Mouse (Mus musculus) embryonic facial prominence, embryonic 11.5 days (tissue): ENCODE results near the gene Tex48. TPM values are rescaled to one million over a fixed set of nuclear protein-coding genes. Genes with fewer than 3 reads are reported as not detected.

Source experiments
- ATAC-seq: fragments of 200-750 bp; cut with Nextera tagmentation; replicated peaks from 2 replicates; pipeline ENCODE4 v1.8.0; 2017; ENCODE audit warnings: low read depth; ENCODE audit not compliant: insufficient number of reproducible peaks, low FRiP score, low TSS enrichment
- DNase-seq: peaks from one replicate; pipeline ENCODE4 v3.0.0-alpha.2; 2015; ENCODE audit warnings: low spot score
- H3K27ac ChIP-seq: fragments of 300-500 bp; sonication (generic); replicated peaks from 2 replicates; pipeline ENCODE4 v1.5.1; 2014; ENCODE audit warnings: mild to moderate bottlenecking, low read depth, low read length, control low read depth
- H3K27me3 ChIP-seq: fragments of 300-500 bp; sonication (generic); 2 replicates; pipeline ENCODE4 v1.6.1; 2014; ENCODE audit warnings: mild to moderate bottlenecking, low read length, moderate library complexity, mixed read lengths; ENCODE audit not compliant: control insufficient read depth, insufficient read depth
- H3K36me3 ChIP-seq: fragments of 300-500 bp; sonication (generic); replicated peaks from 2 replicates; pipeline ENCODE4 v1.6.1; 2014; ENCODE audit warnings: low read depth, mild to moderate bottlenecking, low read length, moderate library complexity, mixed read lengths; ENCODE audit not compliant: control insufficient read depth, insufficient read depth
- H3K4me1 ChIP-seq: fragments of 300-500 bp; sonication (generic); 2 replicates; pipeline ENCODE4 v1.6.1; 2014; ENCODE audit warnings: low read length, mixed read lengths; ENCODE audit not compliant: control insufficient read depth, insufficient read depth
- H3K4me2 ChIP-seq: fragments of 300-500 bp; sonication (generic); 2 replicates; pipeline ENCODE4 v1.6.1; 2014; ENCODE audit warnings: low read depth, mild to moderate bottlenecking, control low read depth, low read length, moderate library complexity
- H3K4me3 ChIP-seq: fragments of 300-500 bp; sonication (generic); 2 replicates; pipeline ENCODE4 v1.5.1; 2014; ENCODE audit warnings: low read depth, low read length, control low read depth
- H3K9ac ChIP-seq: fragments of 300-500 bp; sonication (generic); replicated peaks from 2 replicates; pipeline ENCODE4 v1.6.1; 2014; ENCODE audit warnings: mild to moderate bottlenecking, control low read depth, low read length
- H3K9me3 ChIP-seq: fragments of 300-500 bp; sonication (generic); replicated peaks from 2 replicates; pipeline ENCODE4 v1.6.1; 2016; ENCODE audit warnings: mild to moderate bottlenecking, low read length, inconsistent platforms, mixed read lengths; ENCODE audit not compliant: control insufficient read depth
- WGBS: fragments of 180-500 bp; shearing (Covaris S2); extraction: QIAGEN DNeasy Blood & Tissue Kit; methylation state at CpG from one replicate; pipeline ENCODE4 v1.1.7; 2014; 5-methylcytosine and 5-hydroxymethylcytosine counted together
- polyA plus RNA-seq: library from polyadenylated mRNA; unstranded; fragments of >200 nt; fragmentation: Nextera tagmentation; extraction: Ambion mirVana; gene quantifications from 2 replicates; pipeline ENCODE4 v1.2.1, GENCODE M21; 2014

The Tex48 gene
- polyA plus RNA-seq, 1 experiment from 2014 or later: not detected

DNA sequence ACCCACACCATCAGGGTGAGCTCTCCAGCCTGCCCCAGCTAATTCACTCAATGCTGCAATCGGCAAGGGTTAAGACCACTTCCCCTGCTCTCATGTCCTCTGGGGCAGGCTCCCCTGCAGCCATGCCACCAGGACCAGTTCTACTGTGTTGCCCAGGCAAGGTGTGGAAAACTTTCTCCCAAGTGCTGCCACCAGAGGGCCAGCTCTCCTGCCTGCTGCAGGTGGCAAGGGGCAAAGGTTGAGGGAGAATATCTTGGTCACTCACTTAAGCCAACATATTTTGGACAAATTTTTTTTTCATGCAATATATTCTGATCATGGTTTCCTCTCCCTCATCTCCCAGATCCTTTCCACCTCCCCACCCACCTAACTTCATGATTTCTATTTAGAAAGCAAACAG, 32.2 kb upstream of the Tex48 start:
- Histone ChIP-seq H3K27me3 (no peaks in the 10 kb centered on the region), H3K36me3 (no peaks in the 10 kb centered on the region), H3K4me2 (no peak overlapping the region), H3K4me3 (no peak overlapping the region), H3K4me1 (no peaks in the 10 kb centered on the region), H3K27ac (no peak overlapping the region), H3K9ac (no peak overlapping the region), H3K9me3 (no peaks in the 10 kb centered on the region)
- ATAC-seq: no peak
- 80% methylated on average over 1 of the region's 1 CpGs for WGBS
- DNase-seq: no peak

DNA sequence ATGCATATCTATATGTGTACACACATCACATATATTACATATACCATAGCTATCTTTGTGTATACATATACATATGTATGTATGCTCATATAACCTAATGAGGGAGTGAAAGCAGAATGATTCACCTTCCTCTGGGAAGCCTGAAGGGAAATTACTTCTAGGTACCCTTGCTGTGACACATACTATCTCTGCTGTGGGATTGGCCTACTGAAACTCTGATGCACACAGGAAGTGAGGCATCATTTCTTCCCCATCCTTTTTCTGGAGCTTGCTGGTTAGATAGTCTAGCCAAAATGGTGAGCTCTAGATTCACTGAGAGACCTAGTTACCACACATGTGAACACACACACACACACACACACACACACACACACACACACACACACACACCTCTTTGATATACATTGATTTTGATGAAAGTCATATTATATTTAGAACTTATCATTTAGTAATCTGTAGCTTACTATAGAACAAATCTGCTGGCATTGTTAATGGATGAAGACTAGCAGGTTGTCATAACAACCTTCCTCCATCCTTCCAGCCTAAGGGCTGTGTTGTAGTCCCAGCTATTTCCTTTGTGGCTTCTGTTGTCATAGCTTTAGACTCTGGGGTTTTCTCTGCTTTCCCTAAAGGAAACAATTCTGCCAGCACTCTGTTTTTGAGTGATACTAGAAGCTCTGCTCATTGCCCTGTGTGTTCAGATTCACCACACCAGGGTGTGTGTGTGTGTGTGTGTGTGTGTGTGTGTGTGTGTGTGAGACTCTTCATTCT, 21.9 kb upstream of the Tex48 start:
- no peak overlapping the region for H3K27ac ChIP-seq
- no peaks in the 10 kb centered on the region for H3K9me3 ChIP-seq
- DNase-seq: no peak
- no peak overlapping the region for H3K9ac ChIP-seq
- H3K4me1 ChIP-seq: no peaks in the 10 kb centered on the region
- H3K36me3 ChIP-seq: no peaks in the 10 kb centered on the region
- H3K4me3 ChIP-seq: no peak overlapping the region
- ATAC-seq: no peak
- no peak overlapping the region for H3K4me2 ChIP-seq
- H3K27me3 ChIP-seq: no peaks in the 10 kb centered on the region

DNA sequence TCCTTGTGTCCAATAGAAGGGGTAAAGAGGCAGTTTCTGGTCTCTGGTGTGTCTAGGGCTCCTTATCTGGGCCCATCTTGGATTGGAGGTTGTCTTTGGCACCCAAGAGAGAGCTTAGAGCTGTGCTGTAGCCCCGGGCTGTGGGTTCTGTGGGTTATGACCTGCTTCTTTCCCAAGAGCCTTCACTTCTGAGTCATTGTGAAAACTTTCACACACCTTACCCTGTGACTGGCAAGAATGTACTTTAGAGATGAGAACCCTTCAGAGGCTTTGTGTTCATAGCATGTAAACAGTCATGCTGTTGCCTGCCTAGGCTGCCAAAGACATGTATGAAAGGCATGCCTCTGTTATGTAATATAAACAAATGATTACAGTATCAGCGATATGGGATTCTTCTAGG, 17.6 kb upstream of the Tex48 start:
- no peaks in the 10 kb centered on the region for H3K36me3 ChIP-seq
- H3K27ac ChIP-seq: no peak overlapping the region
- no peak overlapping the region for H3K9ac ChIP-seq
- no peak overlapping the region for H3K4me2 ChIP-seq
- ATAC-seq (no peak), DNase-seq (no peak)
- H3K9me3 ChIP-seq: no peaks in the 10 kb centered on the region
- no peak overlapping the region for H3K4me3 ChIP-seq
- no peaks in the 10 kb centered on the region for H3K27me3 ChIP-seq
- WGBS: 64% methylated on average over 2 of the region's 2 CpGs
- H3K4me1 ChIP-seq: no peaks in the 10 kb centered on the region

DNA sequence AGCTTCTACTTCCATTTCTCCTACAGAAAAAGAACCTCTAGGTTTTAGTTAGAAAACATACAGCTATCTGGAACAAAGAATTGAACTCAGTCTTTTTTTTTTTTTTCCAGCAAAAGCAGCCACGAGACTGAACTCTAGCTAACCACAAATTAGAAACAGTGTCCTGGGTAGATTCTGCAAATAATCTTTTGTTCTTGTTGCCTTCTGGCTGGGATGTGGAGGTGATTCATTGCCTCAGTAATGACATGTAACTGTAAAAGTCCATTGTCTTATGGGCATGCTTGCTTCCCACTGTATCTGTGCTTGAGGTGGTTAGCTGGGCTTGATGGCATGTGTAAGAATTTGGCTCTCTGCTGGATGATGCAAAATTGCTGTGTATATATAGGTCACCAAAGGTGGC, 16.4 kb upstream of the Tex48 start:
- Histone ChIP-seq H3K4me1 (no peaks in the 10 kb centered on the region), H3K4me3 (no peak overlapping the region), H3K36me3 (no peaks in the 10 kb centered on the region), H3K4me2 (no peak overlapping the region), H3K27ac (no peak overlapping the region), H3K27me3 (no peaks in the 10 kb centered on the region), H3K9ac (no peak overlapping the region), H3K9me3 (no peaks in the 10 kb centered on the region)
- WGBS: 52% methylated on average over 1 of the region's 1 CpGs
- ATAC-seq (no peak), DNase-seq (no peak)

DNA sequence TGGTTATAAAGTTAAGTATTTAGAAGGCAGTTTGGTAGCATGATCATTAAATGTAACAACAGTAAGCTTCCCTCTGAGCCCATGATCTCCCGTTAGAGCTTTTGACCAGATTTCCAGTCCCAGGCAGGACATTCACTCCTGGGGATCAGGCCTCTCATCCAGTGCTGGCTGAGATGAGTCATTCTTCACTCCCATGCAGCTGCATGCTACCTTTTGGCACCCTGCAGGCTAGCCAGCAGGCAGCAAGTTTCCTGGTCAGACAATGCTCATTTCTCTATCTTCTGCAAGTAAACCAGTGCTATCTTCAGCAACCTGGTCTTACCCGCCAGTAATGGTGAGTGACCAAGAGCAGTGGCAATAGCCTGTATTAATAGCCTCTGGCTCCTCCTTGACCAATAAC, 11.0 kb upstream of the Tex48 start:
- Histone ChIP-seq H3K27ac (no peak overlapping the region), H3K4me1 (no peaks in the 10 kb centered on the region), H3K9ac (no peak overlapping the region), H3K27me3 (no peaks in the 10 kb centered on the region), H3K4me3 (no peak overlapping the region), H3K36me3 (no peaks in the 10 kb centered on the region), H3K4me2 (no peak overlapping the region), H3K9me3 (no peaks in the 10 kb centered on the region)
- DNase-seq (no peak), ATAC-seq (no peak)
- 87% methylated on average over 2 of the region's 2 CpGs for WGBS

DNA sequence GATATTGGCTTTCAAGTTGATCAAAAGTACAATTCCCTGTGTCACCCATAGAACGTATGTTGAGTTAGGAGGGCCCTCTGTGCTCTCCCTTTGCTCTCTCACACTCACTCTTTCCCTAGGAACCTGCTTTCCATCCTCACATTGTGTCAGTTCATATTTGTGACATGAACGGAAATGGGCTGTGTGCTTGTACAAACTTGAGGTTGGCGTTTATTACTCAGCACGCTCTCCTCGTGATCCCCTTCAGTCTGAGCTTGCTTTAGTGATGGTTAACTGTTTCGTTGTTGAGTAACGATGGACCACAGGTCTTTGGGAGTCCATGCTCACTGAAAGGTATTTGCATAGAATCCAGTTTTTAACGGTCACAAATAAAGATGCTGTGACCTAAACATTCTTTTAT, 4.9 kb upstream of the Tex48 start:
- Histone ChIP-seq H3K4me1 (no peaks in the 10 kb centered on the region), H3K9ac (no peak overlapping the region), H3K27ac (no peak overlapping the region), H3K36me3 (no peaks in the 10 kb centered on the region), H3K4me3 (no peak overlapping the region), H3K4me2 (no peak overlapping the region), H3K27me3 (no peaks in the 10 kb centered on the region), H3K9me3 (no peaks in the 10 kb centered on the region)
- no peak for ATAC-seq
- whole genome bisulfite sequencing: 81% methylated on average over 8 of the region's 8 CpGs
- DNase-seq: no peak

DNA sequence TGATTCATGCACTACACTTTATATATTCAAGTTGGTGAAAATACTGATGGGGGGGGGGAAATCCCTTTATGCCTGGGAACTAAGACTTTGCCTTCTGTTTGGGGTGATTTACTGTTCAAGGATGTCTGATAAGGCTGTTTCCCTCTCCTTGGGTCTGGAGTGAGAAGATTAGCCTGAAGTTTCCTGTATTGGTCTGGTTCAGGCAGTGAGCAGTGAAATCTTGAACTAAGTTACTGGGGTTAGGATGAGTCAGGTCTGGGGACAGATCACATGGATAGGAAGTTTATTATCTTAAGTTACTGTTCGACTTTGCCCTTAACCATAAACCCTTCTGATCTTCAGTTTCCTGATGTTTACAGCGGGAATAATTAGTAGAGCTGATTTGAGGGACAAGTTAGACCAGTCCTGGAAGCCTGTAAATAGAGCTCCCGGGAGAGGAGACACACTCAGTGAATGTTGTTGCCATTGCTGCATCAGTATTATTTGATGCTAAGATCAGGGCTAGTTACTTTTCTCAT, 3.4 kb upstream of the Tex48 start:
- no peaks in the 10 kb centered on the region for H3K36me3 ChIP-seq
- no peak overlapping the region for H3K4me2 ChIP-seq
- ATAC-seq: no peak
- no peak overlapping the region for H3K27ac ChIP-seq
- H3K9ac ChIP-seq: no peak overlapping the region
- H3K4me3 ChIP-seq: no peak overlapping the region
- H3K9me3 ChIP-seq: no peaks in the 10 kb centered on the region
- no peak for DNase-seq
- no peaks in the 10 kb centered on the region for H3K27me3 ChIP-seq
- no peaks in the 10 kb centered on the region for H3K4me1 ChIP-seq
- WGBS: 68% methylated on average over 3 of the region's 3 CpGs

DNA sequence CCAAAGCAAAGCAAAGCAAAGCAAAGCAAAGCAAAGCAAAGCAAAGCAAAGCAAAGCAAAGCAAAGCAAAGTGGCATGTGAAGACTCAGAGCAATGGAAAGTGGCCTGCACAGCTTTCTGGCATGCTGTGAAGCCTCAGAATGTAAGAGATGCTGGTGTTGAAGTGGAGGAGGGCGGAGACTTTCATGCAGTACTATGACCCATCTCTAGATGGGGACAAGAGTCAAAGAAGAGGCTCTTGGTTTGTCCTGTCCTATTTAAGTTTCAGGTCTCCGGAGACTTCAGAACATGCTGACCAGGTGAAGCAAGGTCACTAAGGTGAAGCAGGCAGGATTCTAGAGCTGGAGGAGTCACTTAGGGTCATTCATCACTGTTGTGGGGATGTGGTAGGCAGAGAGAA, 367 bp downstream of the Tex48 start:
- Histone ChIP-seq H3K27me3 (no peaks in the 10 kb centered on the region), H3K27ac (no peak overlapping the region), H3K9ac (no peak overlapping the region), H3K4me2 (no peak overlapping the region), H3K4me3 (no peak overlapping the region), H3K9me3 (no peaks in the 10 kb centered on the region), H3K4me1 (no peaks in the 10 kb centered on the region), H3K36me3 (no peaks in the 10 kb centered on the region)
- WGBS: 76% methylated on average over 2 of the region's 2 CpGs
- DNase-seq (no peak), ATAC-seq (no peak)
